Mouse (Mus musculus) natural killer cell, adult 2 months (primary cell): ENCODE data around the gene Lrfn3.

Experiments used
- DNase-seq, 2 experiments: peaks; one replicate each; pipeline ENCODE4 v3.0.0; 2022; ENCODE audit warnings: low spot score in 2 of 2

Lrfn3 gene

GRCm38 (mm10) chr7:30362652-30363343 is at the start of gene Lrfn3:
Gene Lrfn3, minus strand, starts transcription at chr7:30362772.
- DNase-seq, result no peak

- peak; percentile 56 to 78 for DNase-seq
Observed at GRCm38 (mm10) chr7:30411023-30411422, 48.5 kb upstream of the Lrfn3 start.

GRCm38 (mm10) chr7:30409789-30410188 is 47.2 kb upstream of the Lrfn3 start:
- DNase-seq, result peak; percentile 61 to 80

GRCm38 (mm10) chr7:30408639-30409038 is 46.1 kb upstream of the Lrfn3 start:
- no peak for DNase-seq

- DNase-seq, result no peak
Observed at GRCm38 (mm10) chr7:30402343-30402742, 39.8 kb upstream of the Lrfn3 start.

- DNase-seq, result no peak
Observed at GRCm38 (mm10) chr7:30399671-30400070, 37.1 kb upstream of the Lrfn3 start.

- DNase-seq, result peak in 1 of 2 experiments; percentile 58
Observed at GRCm38 (mm10) chr7:30394871-30395270, 32.3 kb upstream of the Lrfn3 start.

GRCm38 (mm10) chr7:30394379-30394778 is 31.8 kb upstream of the Lrfn3 start:
- peak; percentile 80 to 81 for DNase-seq

- DNase-seq, result no peak
Observed at GRCm38 (mm10) chr7:30393631-30394030, 31.1 kb upstream of the Lrfn3 start.

- no peak for DNase-seq
Observed at GRCm38 (mm10) chr7:30392746-30393520, 30.4 kb upstream of the Lrfn3 start.

- DNase-seq, result no peak
Observed at GRCm38 (mm10) chr7:30384106-30384505, 21.5 kb upstream of the Lrfn3 start.

- no peak for DNase-seq
Observed at GRCm38 (mm10) chr7:30380061-30380460, 17.5 kb upstream of the Lrfn3 start.

- peak; percentile 89 to 90 for DNase-seq
Observed at GRCm38 (mm10) chr7:30373501-30373962, 11.0 kb upstream of the Lrfn3 start.

- no peak for DNase-seq
Observed at GRCm38 (mm10) chr7:30367466-30367865, 4.9 kb upstream of the Lrfn3 start.

- DNase-seq, result no peak
Observed at GRCm38 (mm10) chr7:30363344-30363738, 769 bp upstream of the Lrfn3 start.

- no peak for DNase-seq
Observed at GRCm38 (mm10) chr7:30360028-30360427, 2.5 kb downstream of the Lrfn3 start.

- DNase-seq, result no peak
Observed at GRCm38 (mm10) chr7:30359276-30359865, 3.2 kb downstream of the Lrfn3 start.

GRCm38 (mm10) chr7:30358378-30359186 is 4.0 kb downstream of the Lrfn3 start:
- no peak for DNase-seq

- DNase-seq, result no peak
Observed at GRCm38 (mm10) chr7:30354059-30354458, 8.5 kb downstream of the Lrfn3 start.

GRCm38 (mm10) chr7:30353279-30353822 is 9.2 kb downstream of the Lrfn3 start:
- DNase-seq, result peak; percentile 48 to 61

- peak; percentile 59 to 67 for DNase-seq
Observed at GRCm38 (mm10) chr7:30347828-30348227, 14.7 kb downstream of the Lrfn3 start.
